Mouse (Mus musculus) urinary bladder, postnatal 25 days (tissue): ENCODE data around the gene Rpsa.

Experiments
- DNase-seq: peaks from one replicate; pipeline ENCODE4 v3.0.0; 2022; ENCODE audit warnings: low spot score

Rpsa gene

GRCm38 (mm10) chr9:120171295-120171694 lies 43.8 kb downstream of the Rpsa start:
- DNase-seq = peak; percentile 67

DNA sequence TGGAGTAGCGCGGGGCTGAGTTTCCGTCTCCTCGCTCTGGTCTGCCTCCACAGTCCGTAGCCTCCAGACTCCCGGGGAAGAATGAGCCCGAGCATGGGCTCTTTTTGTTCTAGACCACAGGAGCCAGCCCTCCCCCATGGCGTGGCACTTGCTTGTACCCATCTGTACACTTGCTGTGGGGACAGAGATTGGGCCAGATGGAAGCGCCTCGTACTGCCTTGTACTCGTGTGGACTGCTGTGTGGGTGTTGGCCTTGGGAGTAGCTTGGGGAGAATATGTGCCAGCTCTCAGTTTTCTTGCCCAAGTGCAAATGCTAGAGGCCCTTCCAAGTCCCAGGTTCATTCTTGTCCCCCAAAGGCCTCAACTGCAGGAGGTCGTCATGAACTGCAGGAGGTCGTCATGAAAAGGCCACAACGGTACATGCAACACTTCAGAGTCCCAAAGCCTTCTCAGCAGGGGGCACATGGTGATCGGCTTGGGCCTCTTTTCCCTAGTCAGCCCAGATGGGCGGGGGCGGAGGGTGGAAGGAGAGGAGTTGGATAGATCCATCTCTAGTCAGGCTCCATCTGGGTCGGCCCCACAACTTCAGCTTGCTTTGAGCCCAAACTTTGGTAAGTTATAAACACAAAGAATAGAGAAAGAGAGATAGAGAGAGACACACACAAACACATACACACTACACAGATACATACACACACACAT lies 47.1 kb downstream of the Rpsa start:
- no peak for DNase-seq

DNA sequence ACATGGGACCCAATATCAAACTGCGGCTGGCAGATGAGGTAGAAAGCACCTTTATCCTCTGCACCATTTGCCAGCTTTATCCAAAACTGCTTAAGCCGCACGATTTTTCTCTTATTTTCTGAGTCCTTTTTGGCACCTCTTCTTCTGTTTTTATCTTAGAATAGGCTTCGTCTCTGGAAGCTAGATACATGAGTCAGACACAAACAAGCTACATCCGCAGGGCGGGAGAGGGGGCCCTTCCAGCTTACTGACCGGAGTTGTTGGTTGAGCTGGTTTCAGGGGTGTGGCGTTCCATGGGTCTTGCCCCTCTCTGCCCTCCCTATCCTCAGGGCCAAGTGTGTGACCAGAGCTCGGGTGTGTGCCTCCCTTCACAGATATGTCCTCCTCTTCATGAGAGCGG lies 51.3 kb downstream of the Rpsa start:
- DNase-seq = no peak
